Mouse (Mus musculus): Measurements from ENCODE around the gene Ppfibp2. TPM values are rescaled to one million over a fixed set of nuclear protein-coding genes. Genes with fewer than 3 reads are reported as not detected.
A peak's percentile ranks its signal among the peaks of the same experiment; 100 is the strongest.

Gene Ppfibp2
- polyA plus RNA-seq, 1 experiment from 2014 or later: 13.9 TPM

- WGBS: 23% methylated on average over 5 of the region's 5 CpGs
- no peak for ATAC-seq (ENCODE audit: insufficient number of reproducible peaks, insufficient read depth, low FRiP score, low read depth)
- H3K9ac ChIP-seq (replicated peaks; ENCODE audit: low read depth, low read length): no peak overlapping the region
- H3K27me3 ChIP-seq (ENCODE audit: control insufficient read depth, insufficient read depth, low read length): no peaks in the 10 kb centered on the region
- peak overlapping the region; percentile 83; the same call in 1 of the 2 replicates for H3K27ac ChIP-seq (ENCODE audit: low read length)
- no peak overlapping the region for H3K4me2 ChIP-seq (replicated peaks; ENCODE audit: low read depth, low read length)
- H3K4me3 ChIP-seq (ENCODE audit: low read depth, low read length): no peak overlapping the region
- no peaks in the 10 kb centered on the region for H3K9me3 ChIP-seq (ENCODE audit: control insufficient read depth, low read depth, low read length)
- peaks cover 53% of the 10 kb centered on the region for H3K4me1 ChIP-seq (ENCODE audit: control insufficient read depth, insufficient read depth, low read length)
- H3K36me3 ChIP-seq (ENCODE audit: control insufficient read depth, insufficient read depth, low read length): no peaks in the 10 kb centered on the region
Measured at GRCm38 (mm10) chr7:107661843-107662281, 66.9 kb downstream of the Ppfibp2 start.

- H3K36me3 ChIP-seq (ENCODE audit: control insufficient read depth, insufficient read depth, low read length): no peaks in the 10 kb centered on the region
- H3K27ac ChIP-seq (ENCODE audit: low read length): peak overlapping the region; percentile 90; the same call in 1 of the 2 replicates
- no peaks in the 10 kb centered on the region for H3K9me3 ChIP-seq (ENCODE audit: control insufficient read depth, low read depth, low read length)
- peak; percentile 38; the same call in 1 of the 2 replicates for ATAC-seq (ENCODE audit: insufficient number of reproducible peaks, insufficient read depth, low FRiP score, low read depth)
- no peak overlapping the region for H3K4me3 ChIP-seq (ENCODE audit: low read depth, low read length)
- no peaks in the 10 kb centered on the region for H3K27me3 ChIP-seq (ENCODE audit: control insufficient read depth, insufficient read depth, low read length)
- H3K4me2 ChIP-seq (replicated peaks; ENCODE audit: low read depth, low read length): no peak overlapping the region
- peaks cover 62% of the 10 kb centered on the region for H3K4me1 ChIP-seq (ENCODE audit: control insufficient read depth, insufficient read depth, low read length)
- H3K9ac ChIP-seq (replicated peaks; ENCODE audit: low read depth, low read length): no peak overlapping the region
- 37% methylated on average over 6 of the region's 6 CpGs for WGBS
Measured at GRCm38 (mm10) chr7:107663621-107664020, 68.6 kb downstream of the Ppfibp2 start.

DNA sequence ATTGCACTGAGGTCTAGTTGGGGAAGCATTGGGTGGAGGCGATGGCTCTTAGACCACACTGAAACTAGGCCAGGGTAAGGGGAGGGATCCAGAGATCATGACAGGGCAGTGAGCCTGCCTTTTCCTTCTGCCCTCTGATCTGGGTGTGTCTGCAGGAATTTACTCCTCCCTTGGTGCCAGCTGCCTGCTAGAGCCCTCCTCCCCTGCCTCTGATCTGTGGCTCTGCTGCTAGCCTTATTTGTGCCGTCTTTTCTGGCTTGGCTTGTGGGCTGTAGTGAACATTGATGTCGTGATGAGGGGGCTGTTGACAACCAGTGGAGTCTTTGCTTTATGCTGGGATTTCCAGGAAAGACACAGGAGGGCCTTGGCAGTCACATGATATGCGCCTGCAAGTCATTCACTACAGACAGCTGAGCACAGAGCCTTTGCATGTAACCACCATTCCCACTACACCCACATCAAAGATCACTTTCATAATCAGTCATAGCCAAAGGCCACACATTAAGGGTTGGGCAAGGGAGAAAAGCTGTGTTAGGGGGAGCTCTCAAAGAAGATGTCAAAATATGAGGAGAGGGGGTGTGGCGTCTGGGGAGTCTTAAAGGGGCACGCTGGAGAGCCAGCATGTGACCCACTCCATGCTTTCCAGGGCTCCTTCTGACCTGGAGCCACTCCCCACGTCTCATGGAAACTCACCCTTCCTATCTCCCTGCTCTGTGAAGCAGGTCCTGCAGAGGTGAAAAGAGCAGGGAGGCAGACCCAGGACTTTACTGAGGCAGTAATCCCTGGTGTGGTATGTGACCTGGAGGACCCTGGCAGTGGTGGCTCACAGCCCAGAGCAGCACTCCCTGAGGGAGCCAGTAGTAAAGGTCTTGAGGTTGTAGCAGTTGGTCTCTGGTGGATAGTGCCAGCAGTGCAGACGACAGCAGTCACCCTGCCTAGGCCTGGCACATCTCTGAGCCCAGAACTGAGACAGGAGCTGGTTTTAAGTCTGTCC lies 69.4 kb downstream of the Ppfibp2 start:
- Histone ChIP-seq H3K27ac (ENCODE audit: low read length) (peak overlapping the region; percentile 90), H3K36me3 (ENCODE audit: control insufficient read depth, insufficient read depth, low read length) (no peaks in the 10 kb centered on the region), H3K4me2 (replicated peaks; ENCODE audit: low read depth, low read length) (peak overlapping the region; percentile 45), H3K4me1 (ENCODE audit: control insufficient read depth, insufficient read depth, low read length) (peaks cover 62% of the 10 kb centered on the region), H3K27me3 (ENCODE audit: control insufficient read depth, insufficient read depth, low read length) (no peaks in the 10 kb centered on the region), H3K9me3 (ENCODE audit: control insufficient read depth, low read depth, low read length) (no peaks in the 10 kb centered on the region), H3K4me3 (ENCODE audit: low read depth, low read length) (no peak overlapping the region), H3K9ac (replicated peaks; ENCODE audit: low read depth, low read length) (peak overlapping the region; percentile 2)
- peak; percentile 21 for ATAC-seq (ENCODE audit: insufficient number of reproducible peaks, insufficient read depth, low FRiP score, low read depth)
- 30% methylated on average over 8 of the region's 8 CpGs for WGBS

GRCm38 (mm10) chr7:107665221-107665585 lies 70.2 kb downstream of the Ppfibp2 start:
- WGBS: 11% methylated on average over 4 of the region's 4 CpGs
- peak overlapping the region; percentile 45 for H3K4me2 ChIP-seq (replicated peaks; ENCODE audit: low read depth, low read length)
- peak overlapping the region; percentile 90 for H3K27ac ChIP-seq (ENCODE audit: low read length)
- H3K27me3 ChIP-seq (ENCODE audit: control insufficient read depth, insufficient read depth, low read length): no peaks in the 10 kb centered on the region
- peak overlapping the region; percentile 26 for H3K4me3 ChIP-seq (ENCODE audit: low read depth, low read length)
- peak overlapping the region; percentile 32 for H3K9ac ChIP-seq (replicated peaks; ENCODE audit: low read depth, low read length)
- ATAC-seq (ENCODE audit: insufficient number of reproducible peaks, insufficient read depth, low FRiP score, low read depth): no peak
- H3K4me1 ChIP-seq (ENCODE audit: control insufficient read depth, insufficient read depth, low read length): peaks cover 62% of the 10 kb centered on the region
- no peaks in the 10 kb centered on the region for H3K9me3 ChIP-seq (ENCODE audit: control insufficient read depth, low read depth, low read length)
- no peaks in the 10 kb centered on the region for H3K36me3 ChIP-seq (ENCODE audit: control insufficient read depth, insufficient read depth, low read length)

DNA sequence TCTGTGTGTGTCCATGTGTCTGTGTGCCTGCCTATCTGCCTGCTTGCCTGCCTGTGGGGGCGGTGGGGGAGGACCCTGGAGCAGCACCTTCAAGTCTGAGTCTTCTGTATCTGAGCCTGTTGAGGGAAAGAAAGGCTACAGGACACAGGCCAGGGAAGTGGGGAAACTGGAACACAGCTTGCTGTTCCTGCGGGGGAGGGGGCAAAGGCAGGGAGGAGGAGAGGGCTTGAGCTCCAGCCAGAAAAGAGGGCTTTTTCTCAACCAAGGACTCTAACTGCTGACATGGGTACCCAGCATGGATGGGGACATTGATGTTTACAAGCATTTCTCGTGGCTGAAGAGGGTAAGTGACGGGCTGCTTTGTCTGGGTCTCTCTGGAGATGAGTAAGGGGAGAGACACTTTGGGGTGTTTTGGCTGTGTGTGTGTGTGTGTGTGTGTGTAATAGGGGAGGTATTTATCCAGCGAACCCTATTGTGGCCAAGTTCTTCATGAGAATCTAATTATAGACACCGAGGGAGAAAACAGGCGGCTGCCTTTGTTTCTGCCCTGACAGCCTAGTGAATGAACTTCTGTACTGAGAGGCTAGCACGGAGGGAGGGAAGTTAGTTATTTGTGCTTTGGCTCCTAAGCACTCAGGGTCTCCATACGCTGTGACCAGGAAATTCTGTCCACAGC lies 70.7 kb downstream of the Ppfibp2 start:
- no peaks in the 10 kb centered on the region for H3K27me3 ChIP-seq (ENCODE audit: control insufficient read depth, insufficient read depth, low read length)
- H3K9ac ChIP-seq (replicated peaks; ENCODE audit: low read depth, low read length): peak overlapping the region; percentile 32
- ATAC-seq (ENCODE audit: insufficient number of reproducible peaks, insufficient read depth, low FRiP score, low read depth): peak; percentile 23; the same call in 1 of the 2 replicates
- no peaks in the 10 kb centered on the region for H3K9me3 ChIP-seq (ENCODE audit: control insufficient read depth, low read depth, low read length)
- H3K4me3 ChIP-seq (ENCODE audit: low read depth, low read length): peak overlapping the region; percentile 26
- peak overlapping the region; percentile 45 for H3K4me2 ChIP-seq (replicated peaks; ENCODE audit: low read depth, low read length)
- peaks cover 62% of the 10 kb centered on the region for H3K4me1 ChIP-seq (ENCODE audit: control insufficient read depth, insufficient read depth, low read length)
- H3K27ac ChIP-seq (ENCODE audit: low read length): peak overlapping the region; percentile 90
- H3K36me3 ChIP-seq (ENCODE audit: control insufficient read depth, insufficient read depth, low read length): no peaks in the 10 kb centered on the region
- WGBS: 14% methylated on average over 9 of the region's 9 CpGs

DNA sequence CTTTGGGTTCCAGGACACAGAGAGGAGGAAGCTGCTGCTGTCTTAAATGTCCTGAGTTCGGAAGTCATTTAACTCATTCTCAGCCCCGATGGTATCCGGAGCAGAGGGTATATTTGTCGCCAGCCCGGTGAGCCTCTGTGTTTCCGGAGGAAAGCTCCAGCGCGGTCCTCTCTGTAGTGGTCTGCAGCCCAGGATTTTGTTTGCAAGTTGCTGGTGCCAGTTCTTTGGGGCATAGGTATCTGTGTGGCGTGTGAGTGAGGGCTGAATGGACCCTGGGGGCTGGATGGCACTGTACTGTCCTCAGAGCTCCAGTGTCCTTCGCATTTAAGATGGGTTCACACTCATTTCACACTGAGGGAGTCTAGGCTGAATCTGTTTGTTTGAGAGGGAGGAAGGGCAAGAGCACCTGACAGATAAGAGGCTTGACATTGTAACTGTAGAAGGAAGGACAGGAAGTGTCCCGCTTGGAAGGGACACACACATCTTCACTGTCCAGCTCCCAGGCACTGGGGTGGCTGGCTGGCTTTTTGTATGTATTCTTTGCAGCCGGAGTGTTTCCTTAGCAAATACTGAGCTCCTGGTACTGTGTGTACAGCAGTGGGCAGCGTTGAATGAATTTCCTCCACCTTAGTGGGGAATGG lies 71.4 kb downstream of the Ppfibp2 start:
- H3K27ac ChIP-seq (ENCODE audit: low read length): peak overlapping the region; percentile 90
- H3K4me1 ChIP-seq (ENCODE audit: control insufficient read depth, insufficient read depth, low read length): peaks cover 60% of the 10 kb centered on the region
- no peaks in the 10 kb centered on the region for H3K27me3 ChIP-seq (ENCODE audit: control insufficient read depth, insufficient read depth, low read length)
- peak overlapping the region; percentile 26 for H3K4me3 ChIP-seq (ENCODE audit: low read depth, low read length)
- peak overlapping the region; percentile 32 for H3K9ac ChIP-seq (replicated peaks; ENCODE audit: low read depth, low read length)
- no peaks in the 10 kb centered on the region for H3K36me3 ChIP-seq (ENCODE audit: control insufficient read depth, insufficient read depth, low read length)
- no peak for ATAC-seq (ENCODE audit: insufficient number of reproducible peaks, insufficient read depth, low FRiP score, low read depth)
- H3K4me2 ChIP-seq (replicated peaks; ENCODE audit: low read depth, low read length): peak overlapping the region; percentile 45
- WGBS: 41% methylated on average over 13 of the region's 13 CpGs
- no peaks in the 10 kb centered on the region for H3K9me3 ChIP-seq (ENCODE audit: control insufficient read depth, low read depth, low read length)

DNA sequence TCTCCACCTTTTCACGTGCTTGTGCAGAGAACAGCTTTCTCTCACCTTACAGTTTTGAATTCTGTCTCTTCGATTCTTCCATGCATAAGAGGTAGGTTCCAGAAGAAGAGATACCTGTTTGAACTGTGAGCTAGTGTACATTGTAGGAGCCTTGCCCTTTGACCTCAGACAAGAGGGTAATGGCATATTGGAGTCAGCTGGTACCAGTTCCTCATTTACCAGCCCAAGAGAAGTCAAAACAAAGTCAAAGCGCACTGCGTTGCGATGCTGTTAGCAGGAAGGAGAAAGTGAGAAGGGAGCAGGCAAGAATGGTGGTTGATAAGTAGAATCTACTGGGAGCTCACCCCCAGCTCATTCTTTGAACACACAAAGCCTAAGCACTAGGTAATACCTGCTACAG lies 73.5 kb downstream of the Ppfibp2 start:
- no peaks in the 10 kb centered on the region for H3K27me3 ChIP-seq (ENCODE audit: control insufficient read depth, insufficient read depth, low read length)
- no peak overlapping the region for H3K27ac ChIP-seq (ENCODE audit: low read length)
- no peaks in the 10 kb centered on the region for H3K9me3 ChIP-seq (ENCODE audit: control insufficient read depth, low read depth, low read length)
- H3K4me2 ChIP-seq (replicated peaks; ENCODE audit: low read depth, low read length): no peak overlapping the region
- no peak for ATAC-seq (ENCODE audit: insufficient number of reproducible peaks, insufficient read depth, low FRiP score, low read depth)
- H3K4me3 ChIP-seq (ENCODE audit: low read depth, low read length): no peak overlapping the region
- no peak overlapping the region for H3K9ac ChIP-seq (replicated peaks; ENCODE audit: low read depth, low read length)
- no peaks in the 10 kb centered on the region for H3K36me3 ChIP-seq (ENCODE audit: control insufficient read depth, insufficient read depth, low read length)
- H3K4me1 ChIP-seq (ENCODE audit: control insufficient read depth, insufficient read depth, low read length): peaks cover 42% of the 10 kb centered on the region
- 83% methylated on average over 5 of the region's 5 CpGs for WGBS

- no peak overlapping the region for H3K4me3 ChIP-seq (ENCODE audit: low read depth, low read length)
- H3K36me3 ChIP-seq (ENCODE audit: control insufficient read depth, insufficient read depth, low read length): no peaks in the 10 kb centered on the region
- no peak overlapping the region for H3K9ac ChIP-seq (replicated peaks; ENCODE audit: low read depth, low read length)
- H3K27ac ChIP-seq (ENCODE audit: low read length): peak overlapping the region; percentile 21; the same call in 1 of the 2 replicates
- H3K9me3 ChIP-seq (ENCODE audit: control insufficient read depth, low read depth, low read length): no peaks in the 10 kb centered on the region
- no peak for ATAC-seq (ENCODE audit: insufficient number of reproducible peaks, insufficient read depth, low FRiP score, low read depth)
- 56% methylated on average over 3 of the region's 3 CpGs for WGBS
- H3K4me2 ChIP-seq (replicated peaks; ENCODE audit: low read depth, low read length): no peak overlapping the region
- no peaks in the 10 kb centered on the region for H3K27me3 ChIP-seq (ENCODE audit: control insufficient read depth, insufficient read depth, low read length)
- 0 out of 2 replicates have a peak, but pooled peaks cover 12% of the 10 kb centered on the region for H3K4me1 ChIP-seq (ENCODE audit: control insufficient read depth, insufficient read depth, low read length)
Measured at GRCm38 (mm10) chr7:107675224-107675623, 80.2 kb downstream of the Ppfibp2 start.

Data from stomach, embryonic 14.5 days (tissue).